Mouse (Mus musculus) lung, adult 2 months (tissue): ENCODE data around the gene Mgst2.

Experiments used
- CTCF ChIP-seq: fragments of 200-500 bp; IDR thresholded peaks from 2 replicates; pipeline ENCODE4 v1.5.1; 2011; ENCODE audit warnings: mild to moderate bottlenecking, low read length, control low read depth; ENCODE audit not compliant: insufficient read depth
- POLR2A ChIP-seq: fragments of 200-500 bp; IDR thresholded peaks from 2 replicates; pipeline ENCODE4 v1.6.1; 2011; ENCODE audit warnings: low read depth, mild to moderate bottlenecking, control low read depth, low read length, borderline replicate concordance; ENCODE audit errors: extremely low read depth

DNA sequence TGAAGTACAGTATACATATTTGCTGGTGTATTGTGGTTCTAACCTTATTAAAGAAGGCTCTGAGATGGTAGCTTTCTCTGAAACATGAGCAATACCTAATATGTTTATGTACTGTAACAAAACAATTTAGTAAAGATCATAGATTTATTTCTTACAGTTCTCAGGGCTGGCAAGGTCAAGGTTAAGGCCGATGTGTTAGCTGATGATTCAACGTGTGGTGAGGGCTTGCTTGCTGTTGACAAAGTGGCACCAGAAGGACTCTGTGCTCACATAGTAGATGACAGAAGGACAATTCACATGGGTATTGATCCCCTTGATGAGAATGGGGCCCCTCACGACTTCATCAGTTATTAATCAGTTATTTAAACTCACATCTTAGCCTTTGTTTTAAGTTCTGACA lies 32.4 kb upstream of the Mgst2 start:
- TF ChIP-seq CTCF (no peak), POLR2A (no peak)
